Mouse (Mus musculus) left cerebral cortex, adult 8-10 months (tissue): Measurements from ENCODE around the gene Cyp2w1. TPM values are rescaled to one million over a fixed set of nuclear protein-coding genes. Genes with fewer than 3 reads are reported as not detected.

Experiments used
- DNase-seq, 2 experiments: peaks; one replicate each; pipeline ENCODE4 v3.0.0; 2022; ENCODE audit warnings: low spot score in 2 of 2
- total RNA-seq, 4 experiments: library from RNA; stranded (reverse); gene quantifications; 2 replicates each; pipeline ENCODE4 v1.2.4; 2022

Gene Cyp2w1
- total RNA-seq, 4 experiments from 2014 or later, result not detected

DNA sequence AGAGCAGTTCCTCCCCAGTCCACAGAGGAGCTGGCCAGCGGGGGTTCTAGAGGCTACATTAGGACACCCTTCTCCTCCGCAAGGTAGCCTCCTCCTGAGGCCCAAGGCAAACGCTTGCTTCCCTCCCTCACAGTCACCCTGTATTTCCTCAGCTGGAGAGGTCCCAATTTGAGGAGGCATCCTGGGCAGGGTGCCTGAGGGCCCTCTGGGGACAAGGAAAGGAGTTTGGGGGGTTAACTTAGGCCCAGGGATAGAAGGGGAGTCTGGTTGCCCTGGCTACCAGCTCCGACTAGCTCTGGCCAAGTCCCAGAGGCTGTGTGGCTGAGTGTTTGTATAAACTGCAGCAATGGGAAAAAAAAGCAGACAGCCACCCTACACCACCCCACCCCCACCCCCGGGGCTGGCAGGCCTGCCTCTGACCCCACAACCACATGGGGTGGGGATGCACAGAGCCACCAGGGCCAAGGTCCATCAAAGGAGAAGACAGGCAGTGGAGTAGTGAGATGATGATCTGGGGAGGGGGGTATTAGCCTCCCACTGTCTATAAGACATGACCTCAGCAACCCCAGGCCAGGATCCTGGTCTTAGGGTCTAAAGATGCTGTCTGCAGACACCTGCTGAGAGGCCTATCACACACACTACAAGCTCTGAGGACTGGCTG lies 12.6 kb downstream of the Cyp2w1 start:
- DNase-seq, result no peak

GRCm38 (mm10) chr5:139365827-139366226 lies 13.4 kb downstream of the Cyp2w1 start:
- DNase-seq, result no peak

GRCm38 (mm10) chr5:139366484-139366883 lies 14.1 kb downstream of the Cyp2w1 start:
- DNase-seq, result no peak

GRCm38 (mm10) chr5:139367884-139368458 lies 15.6 kb downstream of the Cyp2w1 start:
- no peak for DNase-seq

DNA sequence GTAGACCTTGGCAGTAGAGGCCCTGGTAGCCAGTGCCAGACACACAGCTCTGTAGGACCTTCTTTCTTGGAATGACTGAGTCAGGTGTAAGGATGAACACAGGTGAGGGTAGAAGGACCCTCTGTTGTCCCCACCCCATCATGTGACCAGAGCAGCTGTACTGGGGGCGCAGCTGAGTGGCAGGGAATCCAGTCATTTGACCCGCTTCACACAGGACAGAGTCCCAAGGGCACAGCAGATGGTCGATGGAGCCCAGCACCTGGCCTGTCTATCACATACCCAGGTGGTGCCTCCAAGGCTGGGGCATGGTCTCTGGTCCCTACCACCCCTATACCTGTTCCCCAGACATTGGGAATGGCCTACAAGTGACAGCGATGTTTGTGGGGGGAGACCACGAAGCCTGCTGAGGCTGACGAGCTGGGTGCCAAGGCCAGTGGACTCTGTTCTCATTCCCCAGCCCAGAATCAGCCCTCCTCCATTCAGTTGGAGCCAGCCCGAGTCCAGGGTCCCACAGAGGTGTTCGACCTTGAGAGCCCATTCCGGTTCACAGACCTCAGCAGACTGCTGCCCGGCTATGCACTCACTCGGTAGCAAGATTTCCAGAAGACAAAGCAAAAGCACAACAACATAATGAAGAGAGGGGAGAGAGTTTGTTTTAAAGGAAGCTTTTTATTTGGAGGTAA lies 16.4 kb downstream of the Cyp2w1 start:
- no peak for DNase-seq

DNA sequence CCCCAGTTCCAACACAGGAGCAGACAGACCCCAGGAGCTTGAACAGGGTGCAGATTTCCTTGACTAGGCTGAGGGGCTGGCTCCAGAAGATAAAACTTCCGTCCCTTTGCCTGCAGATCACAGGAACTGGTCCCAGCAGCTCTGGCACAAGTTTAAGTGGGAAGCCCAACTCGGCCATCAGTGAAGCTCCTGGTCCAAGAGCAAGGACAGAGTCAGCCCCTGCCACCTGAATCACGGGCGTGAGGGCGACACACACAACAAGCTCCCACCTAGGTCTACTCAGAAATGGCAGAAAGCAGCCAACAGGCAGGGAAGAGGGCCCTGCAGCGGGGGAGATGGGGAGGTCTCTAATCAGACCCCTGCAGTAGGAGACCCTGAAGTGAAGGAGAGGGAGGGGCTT lies 17.9 kb downstream of the Cyp2w1 start:
- no peak for DNase-seq

DNA sequence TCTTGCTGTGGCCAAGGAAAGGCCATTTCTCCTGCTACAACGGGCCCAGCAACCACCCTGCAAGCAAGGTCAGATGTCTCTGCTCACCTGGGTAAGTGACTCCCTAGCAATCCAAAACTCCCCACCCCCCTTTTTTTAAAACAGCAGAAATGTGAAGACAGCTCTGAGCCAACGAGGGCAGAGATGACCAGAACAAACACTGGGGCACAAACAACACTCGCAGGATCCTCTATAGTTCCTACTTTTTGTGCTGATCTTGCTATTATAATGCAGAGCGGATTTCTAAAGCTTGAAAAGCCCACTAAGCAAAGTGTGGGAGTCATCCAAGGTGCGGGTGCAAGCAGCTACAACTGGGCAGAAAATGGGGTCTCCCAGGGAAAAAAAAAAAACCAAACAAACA lies 18.7 kb downstream of the Cyp2w1 start:
- no peak for DNase-seq

DNA sequence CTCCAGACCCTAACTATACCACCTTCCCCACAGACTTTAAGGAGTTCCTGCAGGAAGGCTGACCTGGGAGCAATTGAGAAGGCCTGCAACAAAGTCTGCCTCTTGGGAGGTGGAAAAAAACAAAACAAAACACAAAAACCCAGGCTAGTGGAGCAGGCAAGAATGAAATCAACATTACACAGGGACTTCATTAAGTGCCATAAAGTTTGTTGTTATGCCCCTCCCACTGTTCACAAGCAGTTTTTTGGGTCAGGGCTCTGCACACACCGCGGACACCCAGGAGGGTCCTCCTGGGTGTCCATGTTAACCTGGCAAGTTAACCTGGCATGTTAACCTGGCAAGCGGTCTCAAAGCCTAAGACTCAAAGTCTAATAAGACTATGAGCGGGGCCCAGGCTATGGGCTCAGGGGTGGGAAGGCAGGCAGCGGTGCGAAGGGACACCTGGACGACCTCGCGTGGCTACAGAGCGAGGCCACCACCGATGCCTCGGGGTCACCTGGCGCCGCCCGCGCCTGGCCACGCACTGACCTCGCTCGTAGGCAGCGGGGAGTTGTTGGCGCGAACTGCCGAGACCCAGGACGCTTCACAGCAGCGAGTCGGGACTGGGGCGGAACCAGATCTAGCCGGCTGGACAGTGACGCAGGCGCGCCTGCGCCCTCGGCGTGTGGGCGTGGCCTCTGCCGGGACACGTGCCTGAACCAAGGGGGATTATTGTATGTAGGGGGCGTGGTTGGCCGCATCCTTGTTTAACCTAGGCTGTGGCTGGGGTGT lies 19.4 kb downstream of the Cyp2w1 start:
- peak; percentile 78 to 87 for DNase-seq

DNA sequence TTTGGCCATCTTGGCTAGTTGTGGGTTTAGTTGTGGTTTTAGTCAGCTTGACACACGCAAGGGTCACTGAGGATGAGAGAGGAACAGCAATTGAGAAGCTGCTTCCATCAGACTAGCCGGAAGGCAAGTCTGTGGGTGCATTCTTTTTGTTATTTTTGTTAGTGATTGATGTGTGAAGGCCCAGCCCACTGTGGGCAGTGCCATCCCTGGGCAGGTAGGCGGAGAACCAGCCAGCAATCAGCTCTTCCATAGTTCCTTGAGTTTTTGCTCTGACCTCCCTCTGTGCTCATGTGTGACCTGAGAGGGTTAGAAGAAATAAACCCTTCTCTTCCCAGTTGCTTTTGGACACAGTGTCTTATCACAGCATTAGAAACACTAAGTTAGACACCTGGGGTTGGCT lies 20.7 kb downstream of the Cyp2w1 start:
- DNase-seq, result no peak

GRCm38 (mm10) chr5:139373889-139374444 lies 21.6 kb downstream of the Cyp2w1 start:
- no peak for DNase-seq

- no peak for DNase-seq
These were observed 22.4 kb downstream of the Cyp2w1 start for GRCm38 (mm10) chr5:139374841-139375240.

GRCm38 (mm10) chr5:139377468-139378270 lies 25.3 kb downstream of the Cyp2w1 start, which contains the start of gene Gpr146:
TSS of gene Gpr146 (plus strand) at chr5:139377697.
- DNase-seq, result no peak

DNA sequence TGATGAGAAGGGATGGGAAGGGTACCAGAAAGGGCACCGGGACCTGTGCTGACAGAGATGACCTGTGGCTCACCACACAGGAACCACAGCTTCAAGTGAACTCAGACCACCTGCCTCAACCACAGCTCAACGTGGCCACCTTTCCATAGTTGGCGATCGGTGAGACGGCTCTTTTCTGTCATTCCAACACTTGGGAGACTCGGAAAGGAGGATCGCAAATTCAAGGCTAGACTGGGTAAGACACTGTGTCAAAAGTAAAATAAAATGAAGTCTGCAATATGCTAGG lies 25.8 kb downstream of the Cyp2w1 start:
- no peak for DNase-seq

DNA sequence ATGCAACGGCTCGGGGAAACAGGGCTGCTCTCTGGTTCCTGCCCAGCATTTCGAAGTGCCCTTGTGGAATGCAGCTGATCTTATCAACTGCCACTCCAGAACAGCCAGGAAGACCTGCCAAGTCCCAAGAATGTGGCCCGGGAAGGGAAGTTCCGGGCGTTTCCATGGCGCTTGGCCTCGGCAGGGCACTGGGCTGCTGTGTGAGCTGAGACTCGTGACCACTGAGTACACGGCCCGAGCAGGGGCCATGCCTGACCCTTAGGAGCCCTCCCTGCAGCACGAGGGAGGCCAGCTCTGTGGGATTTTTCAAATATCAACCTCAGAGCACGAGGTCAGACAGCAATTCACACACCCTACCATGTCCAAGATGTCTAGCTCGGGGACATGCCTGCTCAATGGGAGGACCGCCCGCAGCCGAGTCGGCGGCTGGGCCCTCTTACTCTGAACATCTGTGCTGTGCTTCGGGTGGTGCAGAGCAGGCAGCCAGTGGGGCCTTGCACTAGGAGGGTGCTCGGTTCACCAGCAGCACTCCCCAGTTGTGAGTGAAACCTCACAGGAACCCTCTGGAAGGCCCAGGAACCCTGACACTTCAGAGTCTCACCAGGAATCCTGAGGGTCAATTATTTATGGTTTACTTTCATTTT lies 26.7 kb downstream of the Cyp2w1 start:
- no peak for DNase-seq

GRCm38 (mm10) chr5:139379771-139380384 lies 27.5 kb downstream of the Cyp2w1 start:
- no peak for DNase-seq

DNA sequence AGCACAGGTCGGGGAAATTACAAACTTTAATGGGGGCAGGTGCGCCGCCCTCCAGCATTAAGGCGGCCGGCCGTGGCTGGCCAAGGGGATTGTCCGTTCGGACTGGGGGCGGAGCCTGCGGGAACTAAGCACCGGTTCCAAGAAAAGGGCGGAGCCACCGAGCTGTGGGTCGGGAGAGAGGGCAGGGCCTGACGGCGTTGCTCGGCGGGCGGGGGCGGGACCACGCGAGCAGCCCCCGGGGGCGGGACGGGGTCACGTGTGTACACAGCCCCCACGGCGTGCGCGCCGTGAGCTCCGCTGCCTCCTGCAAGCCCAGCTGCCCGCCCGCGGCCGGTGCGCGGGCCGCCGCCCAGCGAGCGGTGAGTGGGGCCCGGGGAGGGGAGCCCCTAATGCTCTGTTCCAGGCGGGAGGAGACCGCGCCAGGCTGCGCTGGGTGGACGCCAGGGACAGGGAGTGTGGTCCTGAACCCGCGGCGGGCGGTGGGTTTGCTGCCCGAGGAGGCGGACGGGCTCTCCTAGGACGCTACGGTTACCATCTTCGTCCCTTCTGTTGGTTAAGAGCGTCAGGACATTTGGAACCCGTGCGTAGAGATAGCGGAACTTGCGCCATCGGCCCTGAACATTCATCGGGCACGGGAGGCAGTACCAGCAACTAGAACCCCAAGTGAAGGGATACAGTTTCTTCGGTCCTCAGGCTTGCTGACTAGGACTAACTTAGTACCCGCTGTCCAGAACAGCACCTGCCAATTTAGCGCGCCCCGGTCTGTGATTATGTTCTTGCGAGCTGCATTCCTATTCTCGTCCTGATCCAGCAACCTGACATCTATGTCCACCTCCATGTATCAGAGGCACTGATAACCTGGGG lies 28.2 kb downstream of the Cyp2w1 start:
- DNase-seq, result peak in 1 of 2 experiments; percentile 87

GRCm38 (mm10) chr5:139381586-139382513 lies 29.4 kb downstream of the Cyp2w1 start:
- no peak for DNase-seq

- DNase-seq, result peak in 1 of 2 experiments; percentile 67
These were observed 30.3 kb downstream of the Cyp2w1 start for GRCm38 (mm10) chr5:139382760-139383159.
